Mouse (Mus musculus): ENCODE results near the gene Ugt1a1. TPM values are rescaled to one million over a fixed set of nuclear protein-coding genes. Genes with fewer than 3 reads are reported as not detected.

The Ugt1a1 gene
- total RNA-seq, 2 experiments from 2014 or later, result 0.12 TPM; not detected in 1

GRCm38 (mm10) chr1:88268070-88268469 is 56.3 kb downstream of the Ugt1a1 start:
- intact Hi-C loops (cut with DNase I; ENCODE audit: low total_unique reads), result no loop called here
- DNase-seq, result no peak

Other genes with a start within 250 kb of the Ugt1a1 start
- 10 to 100 TPM; 11.4 to 12.5 TPM for gene Usp40, start 203.4 kb upstream of the Ugt1a1 start, total RNA-seq (2021)
- gene Ugt1a10, start 156.6 kb upstream of the Ugt1a1 start, total RNA-seq (2021), result not detected
- gene Ugt1a9, start 141.2 kb upstream of the Ugt1a1 start, total RNA-seq (2021), result not detected
- gene Ugt1a8, start 124.1 kb upstream of the Ugt1a1 start, total RNA-seq (2021), result not detected
- under 1 TPM; 0.60 to 0.94 TPM for gene Ugt1a7c, start 116.9 kb upstream of the Ugt1a1 start, total RNA-seq (2021)
- under 1 TPM; 0.38 to 0.43 TPM for gene Ugt1a6b, start 108.7 kb upstream of the Ugt1a1 start, total RNA-seq (2021)
- 1 to 10 TPM; 2.1 to 2.4 TPM for gene Ugt1a6a, start 77.2 kb upstream of the Ugt1a1 start, total RNA-seq (2021)
- under 1 TPM; 0.14 to 0.33 TPM for gene Ugt1a5, start 45.9 kb upstream of the Ugt1a1 start, total RNA-seq (2021)
- gene Ugt1a2, start 11.4 kb upstream of the Ugt1a1 start, total RNA-seq (2021), result not detected
- gene Dnajb3, start 6.2 kb upstream of the Ugt1a1 start, total RNA-seq (2021), result under 1 TPM; 0.22 to 0.39 TPM
- not detected for gene Mroh2a, start 15.0 kb downstream of the Ugt1a1 start, total RNA-seq (2021)
- 10 to 100 TPM; 16.8 to 17.1 TPM for gene Hjurp, start 65.7 kb downstream of the Ugt1a1 start, total RNA-seq (2021)
- gene Trpm8, start 65.7 kb downstream of the Ugt1a1 start, total RNA-seq (2021), result not detected
- gene Spp2, start 195.0 kb downstream of the Ugt1a1 start, total RNA-seq (2021), result not detected